Mouse (Mus musculus): Measurements from ENCODE around the gene Hamp2. TPM values are rescaled to one million over a fixed set of nuclear protein-coding genes. Genes with fewer than 3 reads are reported as not detected.

Gene Hamp2
- total RNA-seq (2023): not detected

DNA sequence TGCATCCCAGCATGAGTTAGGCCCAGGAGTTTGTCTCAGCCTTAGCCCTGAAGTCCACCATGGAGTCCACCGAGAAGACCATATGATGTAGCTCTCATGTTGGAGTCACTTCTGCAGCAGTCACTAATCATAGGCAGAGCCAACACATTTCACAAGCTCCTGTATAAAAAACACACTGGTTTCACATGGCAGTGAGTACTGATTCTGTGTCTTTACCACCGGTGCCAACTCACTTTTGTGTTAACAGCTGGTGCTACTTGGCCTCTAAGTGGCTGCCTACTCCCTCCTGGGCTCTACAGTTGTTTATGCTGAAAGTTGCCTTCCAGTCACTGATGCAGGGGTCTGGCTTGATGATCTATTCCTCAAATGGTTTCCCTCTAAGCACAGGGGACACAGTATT is at the start of gene Hamp2:
Hamp2 (minus strand) TSS at position 101 of the 400 bp plus-strand sequence.

GRCm38 (mm10) chr7:30973501-30974289 is 49.2 kb upstream of the Hamp2 start, which contains the start of gene Fam187b:
Gene Fam187b (plus strand): TSS chr7:30973790.

DNA sequence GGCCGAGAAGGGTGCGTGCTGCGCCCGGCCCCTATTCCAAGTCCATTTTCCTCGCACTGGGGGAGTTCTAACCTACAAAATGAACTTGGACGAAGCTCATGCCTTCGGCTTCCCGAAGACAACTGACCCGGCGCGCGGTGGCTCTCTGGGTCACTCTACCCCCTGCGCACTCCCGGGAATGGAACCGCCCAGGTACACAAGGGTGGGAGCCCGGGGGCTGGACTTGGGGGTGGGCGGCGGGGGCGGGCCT is 48.7 kb upstream of the Hamp2 start, which contains the start of gene Lsr:
Lsr (minus strand) TSS at position 214 of the 250 bp plus-strand sequence.

GRCm38 (mm10) chr7:30956756-30957366 is 32.4 kb upstream of the Hamp2 start, which contains the start of gene Usf2:
Gene Usf2 (minus strand): TSS chr7:30956803.

DNA sequence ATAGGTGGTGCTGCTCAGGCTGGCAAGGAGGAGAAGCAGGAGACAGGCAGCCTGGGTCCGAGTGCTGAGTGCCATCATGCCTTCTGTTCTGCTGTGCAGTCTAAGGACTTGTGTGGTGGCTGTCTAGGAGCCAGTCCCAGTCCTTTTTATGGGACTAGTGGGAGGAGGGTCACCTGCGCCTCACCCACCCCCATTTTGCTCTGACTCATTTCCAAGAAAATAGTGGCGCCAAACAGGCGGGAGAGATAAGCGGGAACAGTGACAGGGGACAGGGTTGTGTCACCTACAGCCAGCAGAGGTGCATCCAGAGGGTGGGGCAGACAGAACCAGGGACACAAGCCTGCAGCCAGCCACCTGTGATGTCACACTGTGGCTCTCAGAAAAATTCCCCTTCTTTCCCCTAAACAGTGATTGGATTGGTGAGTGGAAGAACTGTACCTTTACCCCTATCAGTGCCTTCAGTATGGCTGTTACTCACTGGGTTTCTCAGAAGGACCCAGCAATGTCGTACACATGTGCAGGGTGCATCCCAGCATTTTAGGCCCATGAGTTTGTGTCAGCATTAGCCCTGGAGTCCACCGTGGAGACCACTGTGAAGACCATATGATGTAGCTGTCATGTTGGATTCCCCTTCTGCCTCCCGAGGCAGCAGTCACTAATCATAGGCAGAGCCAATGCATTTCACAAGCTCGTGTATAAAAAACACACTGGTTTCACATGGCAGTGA is 19.6 kb upstream of the Hamp2 start, which contains the start of gene Hamp:
Hamp (minus strand) TSS at position 124 of the 727 bp plus-strand sequence.

DNA sequence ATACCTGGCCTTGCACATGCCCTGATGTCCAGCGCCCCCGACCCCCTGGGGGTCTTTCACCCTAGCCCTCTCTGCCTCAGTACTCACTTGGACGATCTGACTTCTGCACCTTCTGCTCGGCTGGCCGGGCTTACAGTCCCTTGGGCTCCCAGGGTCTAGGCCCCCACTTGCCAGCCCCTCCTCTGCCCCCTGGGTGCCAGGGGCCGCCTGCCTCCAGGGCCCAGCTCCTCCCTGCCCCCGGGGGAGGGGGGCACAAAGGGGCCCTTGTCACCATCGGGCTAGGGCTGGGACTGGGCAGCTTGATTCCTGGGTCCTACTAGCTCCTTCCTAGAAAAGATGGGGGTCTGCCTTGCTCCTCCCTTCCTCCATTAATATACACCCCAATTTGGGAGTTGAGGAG is 9.7 kb downstream of the Hamp2 start, which contains the start of gene Mag:
Mag (minus strand) TSS at position 142 of the 400 bp plus-strand sequence.

GRCm38 (mm10) chr7:30880176-30880575 is 44.3 kb downstream of the Hamp2 start, which contains the start of gene Cd22:
Gene Cd22 (minus strand): TSS chr7:30880342.

Other genes starting within 250 kb of the Hamp2 start
- not detected for gene 2200002J24Rik, start 225.8 kb downstream of the Hamp2 start, total RNA-seq (2023)
- not detected for gene Atp4a, start 212.5 kb downstream of the Hamp2 start, total RNA-seq (2023)
- 47.1 TPM for gene Tmem147, start 195.1 kb downstream of the Hamp2 start, total RNA-seq (2023)
- gene Gapdhs, start 181.0 kb downstream of the Hamp2 start, total RNA-seq (2023): not detected
- gene Sbsn, start 173.2 kb downstream of the Hamp2 start, total RNA-seq (2023): 6.2 TPM
- gene Dmkn, start 160.9 kb downstream of the Hamp2 start, total RNA-seq (2023): not detected
- not detected for gene Krtdap, start 136.8 kb downstream of the Hamp2 start, total RNA-seq (2023)
- 1.3 TPM for gene Ffar2, start 100.9 kb downstream of the Hamp2 start, total RNA-seq (2023)
- gene Ffar3, start 68.5 kb downstream of the Hamp2 start, total RNA-seq (2023): not detected
- 1.3 TPM for gene Ffar1, start 63.1 kb downstream of the Hamp2 start, total RNA-seq (2023)
- 60.4 TPM for gene Cd22, start 44.3 kb downstream of the Hamp2 start, total RNA-seq (2023)
- gene Mag, start 9.8 kb downstream of the Hamp2 start, total RNA-seq (2023): not detected
- not detected for gene Hamp, start 19.4 kb upstream of the Hamp2 start, total RNA-seq (2023)
- 165 TPM for gene Usf2, start 32.1 kb upstream of the Hamp2 start, total RNA-seq (2023)
- gene Lsr, start 48.8 kb upstream of the Hamp2 start, total RNA-seq (2023): 5.6 TPM
- not detected for gene Fam187b, start 49.1 kb upstream of the Hamp2 start, total RNA-seq (2023)
- 937 TPM for gene Fxyd5, start 117.8 kb upstream of the Hamp2 start, total RNA-seq (2023)
- 3.8 TPM for gene Fxyd7, start 126.8 kb upstream of the Hamp2 start, total RNA-seq (2023)
- not detected for gene Fxyd1, start 132.5 kb upstream of the Hamp2 start, total RNA-seq (2023)
- gene Lgi4, start 134.7 kb upstream of the Hamp2 start, total RNA-seq (2023): 0.61 TPM
- not detected for gene Fxyd3, start 152.0 kb upstream of the Hamp2 start, total RNA-seq (2023)
- gene Hpn, start 190.6 kb upstream of the Hamp2 start, total RNA-seq (2023): not detected
- gene Scn1b, start 202.3 kb upstream of the Hamp2 start, total RNA-seq (2023): 1.7 TPM
- 987 TPM for gene Gramd1a, start 231.2 kb upstream of the Hamp2 start, total RNA-seq (2023)

Data from CD8-positive naive resting alpha-beta T cell, adult 57 days (primary cell).